Mouse (Mus musculus) lung, postnatal 10 days (tissue): ENCODE data around the gene Fbxw10.

Experiments used
- DNase-seq: peaks from one replicate; pipeline ENCODE4 v3.0.0; 2021

The Fbxw10 gene

DNA sequence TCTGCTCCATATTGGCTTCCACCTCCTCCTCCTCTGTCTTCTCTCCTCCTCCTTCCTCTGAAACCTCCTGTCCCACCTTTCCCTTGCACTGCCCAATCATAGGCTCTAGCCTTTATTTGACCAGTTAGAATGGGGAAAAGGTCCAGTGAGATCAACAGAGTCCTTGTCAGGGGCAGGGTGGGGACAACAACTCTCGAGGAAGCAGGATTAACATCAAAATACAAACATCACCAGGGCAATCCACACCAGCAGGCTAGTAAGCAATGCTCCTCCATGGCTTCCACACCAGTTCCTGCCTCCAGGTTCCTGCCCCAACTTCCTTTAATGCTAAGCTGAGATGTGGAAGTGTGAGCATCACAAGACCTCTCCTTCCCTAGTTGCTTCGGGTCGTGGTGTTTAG is 1.1 kb upstream of the Fbxw10 start:
- no peak for DNase-seq

DNA sequence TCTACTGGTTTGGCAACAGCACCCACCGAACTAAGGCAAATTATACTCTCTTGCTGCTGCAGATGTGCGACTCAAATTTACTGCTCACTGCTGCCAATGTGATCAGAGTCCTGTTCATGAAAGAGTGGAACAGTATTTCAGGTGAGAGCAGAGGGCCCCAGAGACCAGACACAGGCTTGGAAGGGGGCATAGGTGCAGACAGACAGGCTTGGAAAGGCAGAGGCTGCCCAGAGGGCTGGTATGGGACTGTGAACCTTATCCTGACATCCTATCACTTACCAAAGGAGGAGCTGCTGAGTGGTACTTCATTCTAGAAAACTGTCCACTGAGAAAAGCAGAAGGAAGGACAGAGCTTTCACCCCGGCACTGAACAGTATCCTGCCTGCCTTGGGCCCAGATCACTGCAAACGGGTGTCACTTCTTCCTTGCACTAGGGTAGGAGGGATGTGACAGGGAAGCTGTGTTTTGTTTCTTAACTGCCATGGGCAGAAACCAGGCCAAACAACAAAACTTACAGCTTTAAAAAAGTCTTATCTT is 854 bp downstream of the Fbxw10 start:
- peak; percentile 8 for DNase-seq

DNA sequence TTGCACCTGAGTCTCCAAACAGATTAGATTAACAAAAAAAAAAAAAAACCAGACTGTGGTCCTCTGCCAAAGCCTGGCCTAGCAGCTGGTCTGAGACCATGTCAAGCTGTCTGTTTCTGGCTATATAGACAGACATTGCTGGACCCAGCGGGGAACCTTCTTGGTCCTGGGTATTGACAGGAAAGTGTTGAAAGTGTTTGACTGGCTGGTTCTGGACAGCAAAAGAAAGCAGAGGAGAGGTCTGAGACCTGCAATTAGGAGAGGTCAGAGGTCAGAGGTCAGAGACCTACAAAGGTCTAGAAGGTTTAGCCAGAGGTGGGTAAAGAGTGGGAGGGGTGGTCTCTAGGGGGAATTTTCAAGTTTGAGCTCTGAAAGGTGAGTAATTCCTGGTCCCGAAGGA is 1.4 kb downstream of the Fbxw10 start:
- DNase-seq, result no peak

DNA sequence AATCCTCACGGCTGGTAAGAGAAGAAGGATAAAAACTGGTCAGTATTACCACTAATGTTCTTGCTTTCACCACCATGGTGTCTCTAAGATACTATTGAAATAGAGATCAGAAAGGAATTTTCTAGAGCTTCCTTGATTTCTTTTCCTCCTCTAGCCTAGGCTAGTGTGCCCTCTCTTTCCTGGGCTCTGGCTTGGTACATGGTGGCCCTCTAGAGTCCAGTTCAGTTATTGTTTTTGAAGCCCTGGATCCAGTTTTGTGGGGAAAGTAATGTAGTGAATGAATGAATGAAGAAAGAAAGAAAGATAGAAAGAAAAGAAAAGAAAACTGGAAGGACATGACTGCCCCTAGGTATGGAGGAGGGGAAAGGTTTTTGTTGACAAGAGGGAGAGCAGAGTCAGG is 4.3 kb downstream of the Fbxw10 start:
- peak; percentile 57 for DNase-seq

DNA sequence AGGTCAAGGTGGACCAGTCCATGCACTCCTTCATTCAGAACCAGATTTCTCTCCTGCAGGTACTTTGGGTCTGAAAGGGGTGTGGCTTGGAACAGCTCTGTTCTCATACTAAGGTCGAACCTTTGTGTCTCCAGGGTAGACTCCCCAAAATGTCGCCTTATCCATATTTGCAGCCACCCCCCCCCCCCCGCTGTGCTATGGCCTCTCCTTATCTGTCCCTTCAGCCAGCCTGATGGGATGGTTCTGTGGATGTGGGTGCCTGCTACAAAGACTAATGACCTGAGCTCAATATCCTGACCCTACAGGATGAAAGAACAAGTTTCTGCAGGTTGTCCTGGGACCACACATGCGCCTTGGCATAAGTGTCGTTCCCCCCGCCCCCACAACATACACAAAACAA is 6.5 kb downstream of the Fbxw10 start:
- no peak for DNase-seq

DNA sequence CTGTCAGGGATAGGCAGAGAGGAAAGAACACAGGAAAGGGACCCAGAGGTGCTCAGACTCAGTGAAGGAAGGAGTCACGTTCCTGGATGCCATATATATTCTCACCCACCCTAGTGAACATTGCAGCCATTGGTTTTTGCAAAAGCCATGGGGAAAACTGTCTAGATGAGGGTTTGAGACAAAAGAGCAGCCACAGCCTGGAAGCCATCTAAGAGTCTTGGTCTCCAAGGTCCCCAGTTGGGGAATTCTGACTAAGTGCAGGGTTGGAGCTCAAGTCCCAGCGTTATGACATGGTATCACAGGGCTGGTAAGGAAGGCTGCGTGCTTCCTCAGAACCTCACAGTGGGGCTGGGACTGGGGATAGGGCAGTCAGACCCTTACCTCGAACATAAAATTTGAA is 18.7 kb downstream of the Fbxw10 start:
- DNase-seq, result no peak

DNA sequence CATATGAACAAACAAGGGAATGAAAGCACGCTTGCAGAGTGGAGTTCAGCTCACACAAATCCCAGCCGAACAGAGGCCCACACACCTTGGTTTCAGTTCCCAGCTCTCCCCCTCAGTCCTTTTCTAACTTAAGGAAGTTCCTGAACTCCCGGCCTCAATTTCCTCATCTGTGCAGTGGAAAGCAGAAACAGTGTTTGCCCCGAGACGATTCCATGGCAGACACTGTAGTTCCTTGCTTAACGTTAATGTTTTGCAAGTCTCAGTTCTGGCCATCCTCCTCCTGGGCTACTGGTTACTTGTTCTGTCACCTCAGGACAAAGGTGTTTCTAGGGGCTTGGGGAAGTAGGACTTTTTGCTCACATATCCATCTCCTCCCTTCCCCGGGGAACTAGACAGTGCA is 19.8 kb downstream of the Fbxw10 start:
- no peak for DNase-seq

DNA sequence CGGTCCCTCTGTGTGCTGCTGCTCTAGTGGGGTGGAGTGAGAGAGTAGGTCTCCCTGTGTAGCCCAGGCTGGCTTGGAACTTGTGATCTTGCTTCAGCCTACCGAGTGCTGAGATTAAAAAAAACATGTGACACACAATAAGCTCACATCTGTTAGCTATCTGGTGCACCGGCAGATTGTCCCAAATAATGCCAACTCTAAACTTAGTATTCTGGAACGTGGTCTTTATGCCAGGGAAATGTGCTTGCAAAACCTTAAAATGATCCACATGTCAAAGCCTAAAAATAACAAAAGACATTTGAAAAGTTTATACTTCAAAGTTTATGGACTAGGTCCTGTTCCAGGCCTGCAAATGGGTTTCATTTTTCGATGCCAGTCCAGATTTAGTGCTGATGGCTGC is 22.3 kb downstream of the Fbxw10 start:
- no peak for DNase-seq

DNA sequence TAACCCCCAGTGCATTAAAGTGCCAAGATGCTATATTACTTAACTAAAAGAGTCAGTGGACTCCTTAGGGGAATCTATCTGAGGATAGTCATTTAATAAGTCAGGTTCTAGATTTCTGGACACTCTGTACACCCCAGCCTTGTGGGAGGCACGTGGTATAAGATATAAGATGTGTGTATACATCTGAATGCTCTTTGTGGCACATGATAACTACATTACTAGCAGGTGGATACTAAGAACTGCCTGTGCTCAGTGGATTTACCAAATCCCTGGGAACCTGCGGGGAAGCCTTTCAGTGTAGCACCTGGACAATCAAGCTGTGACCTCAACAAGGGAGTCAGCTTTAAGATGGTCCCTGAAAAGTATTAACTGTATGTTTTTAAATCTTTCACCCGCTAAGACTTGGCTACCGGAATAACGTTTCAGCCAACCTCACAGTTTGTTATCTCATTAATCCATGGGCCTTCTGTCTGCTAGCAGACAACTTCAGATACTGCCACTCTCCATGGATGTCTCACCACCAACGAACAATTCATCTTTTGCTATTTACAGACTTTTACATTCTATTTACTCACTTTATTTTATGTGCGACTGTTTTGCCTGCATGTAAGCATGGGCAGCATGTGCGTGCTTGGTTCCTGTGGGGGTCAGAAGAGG is 23.0 kb downstream of the Fbxw10 start:
- no peak for DNase-seq

DNA sequence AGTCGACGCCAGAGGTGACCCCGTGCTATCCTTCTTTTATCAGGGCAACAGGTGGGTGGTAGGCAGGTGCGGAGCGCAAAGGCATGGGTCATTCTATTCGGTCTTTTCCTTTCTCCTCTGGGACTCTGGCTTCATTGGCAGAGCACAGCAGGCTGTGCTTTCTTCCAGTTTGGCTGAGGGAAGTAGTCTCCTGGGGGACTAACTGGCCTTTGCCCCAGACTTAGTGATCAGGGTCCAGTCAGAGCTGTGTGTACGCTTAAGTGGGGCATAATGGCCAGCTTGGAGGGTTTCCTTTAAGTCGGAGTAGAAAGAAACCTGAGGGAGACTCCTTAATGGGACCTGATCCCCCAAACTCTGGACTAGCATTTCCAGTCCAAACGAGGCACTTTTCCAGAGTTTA is 26.6 kb downstream of the Fbxw10 start:
- DNase-seq, result no peak

DNA sequence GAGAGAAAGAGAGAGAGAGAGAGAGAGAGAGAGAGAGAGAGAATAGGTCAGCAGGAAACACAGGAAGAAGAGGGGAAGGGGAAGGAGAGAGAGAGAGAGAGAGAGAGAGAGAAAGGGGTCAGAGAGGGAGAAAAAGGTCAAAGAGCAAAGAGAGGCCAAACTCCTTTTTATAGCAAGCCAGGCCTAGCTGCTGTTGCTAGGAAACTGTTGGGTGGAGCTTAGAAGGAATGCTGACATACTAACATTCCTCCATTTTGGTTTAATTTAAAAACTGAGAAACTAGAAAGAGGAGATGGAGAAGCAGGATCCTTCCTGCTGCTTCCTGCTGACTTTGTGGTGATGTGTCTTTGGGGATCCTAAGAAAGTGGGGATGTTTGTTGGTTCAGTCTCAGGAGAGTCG is 28.8 kb downstream of the Fbxw10 start:
- DNase-seq, result no peak

DNA sequence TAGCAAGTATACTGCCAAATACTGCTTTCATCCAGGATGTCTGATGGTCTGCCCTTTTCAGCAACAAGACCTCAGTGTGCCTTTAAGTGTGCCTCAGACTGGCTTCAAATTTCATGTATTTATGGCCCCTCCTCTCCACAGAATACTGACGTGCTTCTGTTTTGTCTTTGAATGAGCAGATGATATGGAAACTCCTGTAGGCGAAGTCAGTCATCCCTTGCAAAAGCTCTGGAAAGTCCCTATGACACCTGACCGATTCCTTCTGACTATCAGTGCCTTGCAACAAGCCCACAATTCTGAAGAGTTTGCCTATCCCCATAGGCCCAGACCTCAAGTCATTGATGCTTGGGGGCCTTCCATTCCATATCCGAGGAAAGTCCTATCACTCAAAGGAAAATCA is 29.6 kb downstream of the Fbxw10 start:
- DNase-seq, result no peak

DNA sequence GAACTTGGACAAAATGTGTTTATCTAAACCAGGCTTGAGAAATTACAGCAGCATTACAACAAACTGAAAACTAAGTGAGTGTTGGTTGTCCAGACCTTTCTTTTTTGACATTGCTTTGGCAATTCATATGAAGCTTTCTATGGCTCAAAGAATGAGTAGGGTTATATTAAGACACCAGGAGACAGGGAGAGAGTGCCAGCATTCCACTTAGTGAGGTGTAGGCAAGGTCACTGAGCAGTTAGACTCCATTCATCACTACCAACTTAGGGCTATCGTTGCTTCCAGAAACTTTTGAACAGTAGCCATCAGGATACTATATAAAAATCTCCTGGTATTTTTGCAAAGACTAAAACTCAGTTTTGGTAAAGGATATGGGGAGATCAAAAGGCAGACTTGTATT is 30.5 kb downstream of the Fbxw10 start:
- DNase-seq, result no peak

DNA sequence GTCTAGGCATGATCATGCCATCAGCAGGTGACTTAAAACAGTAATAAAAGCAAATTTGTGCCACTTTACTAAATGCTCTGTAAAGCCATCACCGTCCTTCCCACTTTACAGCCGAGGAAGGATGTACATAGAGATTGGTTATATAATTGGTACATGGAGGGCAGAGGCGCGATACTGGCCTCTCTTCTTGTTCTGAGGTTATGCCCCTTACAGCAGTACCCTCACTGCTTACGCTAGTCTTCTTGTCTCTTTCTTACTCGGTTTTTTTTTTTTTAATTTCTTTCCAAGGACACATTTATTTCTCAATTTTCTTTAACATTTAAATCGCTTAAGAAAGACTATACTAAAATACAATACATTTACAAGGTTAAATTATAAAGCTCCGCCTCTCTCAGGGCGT is 31.9 kb downstream of the Fbxw10 start:
- no peak for DNase-seq

DNA sequence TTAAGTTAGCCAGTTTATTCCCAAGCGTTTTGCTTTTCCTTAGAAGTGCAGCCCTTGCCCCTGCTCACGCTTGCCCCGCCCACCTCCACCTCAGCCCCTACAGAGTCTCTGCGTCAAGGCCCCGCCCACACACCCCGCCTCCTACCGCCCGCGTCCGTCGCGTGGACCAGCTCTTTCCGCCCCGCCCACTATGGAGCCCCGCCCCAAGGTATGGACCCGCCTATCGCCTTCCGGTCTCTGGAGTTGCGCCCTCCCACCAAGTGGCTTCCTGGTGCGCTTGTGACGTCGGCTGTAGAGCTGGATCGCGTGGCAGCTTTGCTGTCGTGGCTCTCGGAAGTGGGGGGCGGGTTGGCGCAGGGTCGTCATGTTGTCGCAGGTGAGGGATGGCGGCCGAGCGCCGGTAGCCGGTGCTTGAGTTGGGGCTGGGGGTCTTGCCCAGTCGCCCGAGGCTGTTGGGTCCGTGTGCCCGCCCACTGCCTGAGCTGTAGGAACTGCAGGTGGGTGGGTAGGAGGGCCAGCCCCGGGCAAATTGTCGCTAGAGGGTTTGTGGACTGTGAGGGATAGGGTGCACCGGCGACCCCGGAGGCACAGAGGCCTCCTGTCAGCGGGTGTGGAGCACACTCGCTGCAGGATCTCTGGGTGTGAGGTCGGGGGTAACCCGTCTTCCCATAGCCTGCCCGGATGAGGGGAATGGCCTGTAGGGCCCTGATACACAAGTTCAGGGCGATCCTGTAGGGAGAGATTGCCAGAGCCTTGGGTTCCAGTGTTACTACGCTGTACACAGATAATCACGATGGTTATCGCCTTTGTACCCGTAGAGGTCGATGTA is 32.6 kb downstream of the Fbxw10 start, which contains the start of gene Tvp23b:
Gene Tvp23b (plus strand): TSS at position 236 of the 829 bp plus-strand sequence.
- peak; percentile 99 for DNase-seq

DNA sequence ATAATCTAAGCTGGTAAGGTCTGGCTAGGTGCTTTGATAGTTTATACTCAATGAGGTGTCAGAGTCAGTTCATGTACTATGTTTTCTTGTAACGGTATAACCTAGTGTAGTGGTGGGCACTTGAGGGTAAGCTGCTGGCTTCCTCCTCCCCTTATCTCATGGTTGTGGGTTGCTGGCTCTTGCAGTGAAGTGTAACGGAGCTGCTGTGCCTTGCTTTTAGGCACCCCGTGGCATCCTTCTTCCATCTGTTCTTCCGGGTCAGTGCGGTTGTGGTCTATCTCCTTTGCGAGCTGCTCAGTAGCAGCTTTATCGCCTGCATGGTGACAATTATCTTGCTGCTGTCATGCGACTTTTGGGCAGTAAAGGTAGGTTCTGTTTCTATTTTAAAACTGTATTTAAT is 36.5 kb downstream of the Fbxw10 start:
- DNase-seq, result no peak

DNA sequence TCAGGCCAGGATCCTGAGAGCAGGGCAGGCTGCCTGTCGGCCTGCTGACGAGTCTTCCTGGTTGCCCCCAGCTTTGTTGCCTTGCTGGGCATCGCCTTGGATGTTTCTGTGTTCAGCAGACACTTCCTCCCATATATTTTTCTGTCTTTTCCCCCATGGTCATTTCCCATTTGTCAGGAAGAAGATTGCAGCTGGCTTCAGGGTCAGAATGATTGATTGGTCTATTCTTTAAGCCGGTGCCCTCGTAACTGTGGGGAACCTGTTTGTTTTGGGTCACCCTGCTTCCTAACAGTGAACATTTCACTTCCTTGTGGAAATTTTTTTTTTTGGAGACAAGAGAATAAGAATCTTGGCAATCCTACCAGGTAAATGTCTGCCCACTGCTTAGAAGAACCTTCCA is 38.5 kb downstream of the Fbxw10 start:
- no peak for DNase-seq

DNA sequence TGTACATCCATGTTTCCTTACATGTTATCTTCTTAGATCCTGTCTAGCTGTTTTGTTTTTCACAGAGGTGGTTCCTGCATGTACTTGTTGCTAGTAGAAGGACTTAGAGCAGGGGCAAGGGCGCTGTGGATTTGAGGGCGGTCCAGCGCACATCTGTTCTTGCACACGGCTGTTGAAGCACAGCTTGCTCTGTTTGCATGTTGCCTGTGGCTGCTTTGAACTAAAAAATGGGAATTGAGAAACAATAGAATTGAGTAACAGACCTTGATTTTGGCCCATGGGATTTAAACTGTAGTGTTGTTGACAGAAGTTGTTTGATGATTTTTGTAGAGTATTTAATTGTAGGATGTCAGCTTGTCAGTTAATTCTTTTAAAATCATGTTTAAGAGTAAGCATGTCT is 43.9 kb downstream of the Fbxw10 start:
- DNase-seq, result peak; percentile 38

DNA sequence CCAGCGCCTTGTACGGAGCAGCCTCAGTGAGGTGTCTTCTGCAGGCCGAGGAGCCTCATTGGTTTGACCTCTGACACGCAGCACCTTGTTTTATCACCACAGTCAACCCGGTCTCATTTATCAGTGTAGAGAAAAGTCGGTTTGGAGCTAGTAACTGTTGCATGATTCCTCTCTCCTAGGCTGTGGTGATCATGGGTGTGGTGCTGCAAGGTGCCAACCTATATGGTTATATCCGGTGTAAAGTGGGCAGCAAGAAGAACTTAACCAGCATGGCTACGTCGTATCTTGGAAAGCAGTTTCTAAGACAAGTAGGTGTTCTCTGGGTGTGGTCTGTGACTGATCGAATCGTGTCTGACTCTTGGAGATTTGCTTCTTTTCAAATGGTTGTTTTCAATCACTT is 44.9 kb downstream of the Fbxw10 start:
- no peak for DNase-seq

DNA sequence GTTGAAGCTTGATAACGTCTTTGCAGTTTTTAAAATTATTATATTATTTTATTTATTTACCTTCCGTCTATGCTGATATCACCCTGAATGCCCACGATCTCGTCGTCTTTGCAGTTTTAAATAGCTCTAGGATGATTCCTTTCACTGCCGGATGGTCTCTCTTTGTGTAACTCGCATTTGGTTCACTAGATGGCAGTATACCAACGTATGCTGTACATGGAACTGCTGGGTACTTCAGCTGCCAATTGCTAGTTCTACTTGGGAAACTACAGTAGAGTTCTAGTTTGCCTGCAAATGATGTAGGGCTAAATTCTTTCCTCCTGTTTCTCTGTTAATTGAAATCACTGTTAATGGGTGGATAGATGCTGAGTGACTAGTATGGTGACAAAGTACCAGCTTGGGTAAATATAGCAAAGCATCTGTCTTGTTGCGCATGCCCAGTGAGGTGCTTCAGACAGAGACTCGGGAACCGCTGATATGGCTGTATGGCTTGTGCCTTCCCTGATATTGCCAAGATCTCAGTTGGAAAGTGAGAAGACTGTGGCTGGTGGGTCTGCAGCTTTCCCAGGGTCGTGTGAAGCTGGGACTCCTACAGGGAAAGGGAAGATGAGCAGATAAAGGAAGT is 54.9 kb downstream of the Fbxw10 start:
- peak; percentile 89 for DNase-seq

DNA sequence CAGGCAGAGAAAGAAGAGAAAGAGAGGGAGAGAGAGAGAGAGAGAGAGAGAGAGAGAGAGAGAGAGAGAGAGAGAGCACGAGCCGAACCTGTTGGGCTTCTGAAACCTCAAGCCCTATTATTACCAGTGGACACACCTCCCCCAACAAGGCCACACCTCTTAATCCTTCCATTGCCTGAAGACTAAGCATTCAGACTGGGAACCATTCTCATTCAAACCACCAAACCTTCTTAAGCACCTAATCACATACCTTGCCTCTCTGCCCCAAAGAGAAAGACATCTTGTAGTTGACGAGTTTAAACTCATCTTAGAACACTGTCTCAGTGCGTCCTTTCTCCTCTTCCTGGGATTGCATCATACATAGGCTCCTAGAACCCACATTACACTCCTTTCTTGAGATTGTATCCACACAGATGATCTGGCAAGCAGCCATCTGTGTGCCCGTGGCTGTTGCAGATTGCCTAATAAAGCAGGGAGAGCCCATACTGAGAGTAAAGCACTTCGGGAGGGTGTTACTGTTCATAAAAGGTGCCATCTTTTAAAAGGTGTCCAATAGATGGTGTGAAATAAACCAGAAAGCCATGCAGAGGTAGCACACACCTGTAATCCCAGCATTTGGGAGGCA is 57.1 kb downstream of the Fbxw10 start:
- no peak for DNase-seq

DNA sequence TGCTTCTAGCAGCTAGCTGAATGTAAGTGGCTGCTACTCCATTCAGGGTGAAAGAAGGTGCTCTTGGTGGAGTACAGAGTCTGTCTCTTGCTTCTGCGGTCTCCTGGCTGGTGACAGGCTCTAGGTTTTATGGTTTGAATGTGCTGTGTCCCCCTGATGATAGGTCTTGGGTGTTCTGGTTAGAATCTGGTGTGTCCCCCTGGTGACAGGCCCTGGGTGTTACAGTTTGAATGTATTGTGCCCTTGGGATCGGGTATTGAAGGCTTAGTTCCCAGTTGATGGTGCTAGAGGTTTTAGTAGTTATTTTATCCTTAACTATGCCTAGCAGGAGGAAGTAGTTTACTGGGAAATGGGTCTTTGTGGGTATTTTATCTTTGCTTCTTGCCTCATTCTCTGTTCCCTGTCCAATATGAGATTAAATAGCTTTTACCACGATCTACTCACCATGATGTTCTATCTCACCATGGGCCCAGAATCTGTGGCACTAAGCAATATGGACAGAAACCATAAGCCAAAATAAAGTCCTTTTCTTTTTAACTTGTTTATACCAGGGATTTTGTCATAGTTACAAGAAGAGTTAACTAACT is 62.9 kb downstream of the Fbxw10 start:
- no peak for DNase-seq

DNA sequence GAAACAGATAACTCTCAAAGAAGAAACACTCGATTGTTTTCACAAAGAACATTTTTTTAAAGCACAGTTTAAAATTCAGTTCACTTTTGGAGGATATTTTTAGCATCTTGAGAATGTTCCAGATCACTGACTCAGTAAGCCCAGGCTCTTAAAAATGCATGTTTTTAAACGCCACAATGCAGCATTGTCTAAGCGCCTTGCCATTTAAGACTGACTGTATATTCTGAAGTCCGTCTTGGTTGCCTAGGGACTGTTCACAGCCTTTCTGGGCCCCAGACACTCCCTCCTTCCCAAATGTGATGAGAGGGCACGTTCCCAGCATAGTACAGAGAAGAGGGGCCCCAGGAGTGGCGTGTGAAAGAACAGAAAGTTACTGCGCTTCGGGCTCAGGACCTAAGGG is 64.5 kb downstream of the Fbxw10 start:
- DNase-seq, result no peak
